Mouse (Mus musculus) heart, embryonic 14.5 days (tissue): ENCODE results near the gene Tgif2. TPM values are rescaled to one million over a fixed set of nuclear protein-coding genes. Genes with fewer than 3 reads are reported as not detected.
"Not testable (repeated sequence)": the region's sequence is repeated elsewhere in the genome, so short reads cannot be mapped to it uniquely, and the experiment has no call there.

ENCODE experiments used
- ATAC-seq: fragments of 200-750 bp; cut with Nextera tagmentation; 2 replicates; pipeline ENCODE4 v1.8.0; 2017; ENCODE audit warnings: low read depth, moderate TSS enrichment; ENCODE audit not compliant: insufficient number of reproducible peaks, insufficient read depth, low FRiP score
- H3K27ac ChIP-seq, 2 experiments: fragments of 200-500 bp in 1 of 2; fragments of 300-500 bp in 1 of 2; sonication (generic) in 1 of 2; replicated peaks in 1 of 2; 2 replicates each; pipeline ENCODE4 v1.5.1; 2012 to 2014; ENCODE audit warnings: low read depth in 2 of 2, low read length in 2 of 2, control low read depth in 1 of 2, mild to moderate bottlenecking in 1 of 2, mixed read lengths in 1 of 2; ENCODE audit not compliant: control insufficient read depth in 1 of 2, insufficient read depth in 1 of 2
- H3K27me3 ChIP-seq: fragments of 300-500 bp; sonication (generic); 2 replicates; pipeline ENCODE4 v1.6.1; 2014; ENCODE audit warnings: mild to moderate bottlenecking, low read length, control low read depth; ENCODE audit not compliant: control insufficient read depth, insufficient read depth
- H3K36me3 ChIP-seq: fragments of 300-500 bp; sonication (generic); 2 replicates; pipeline ENCODE4 v1.6.1; 2014; ENCODE audit warnings: mild to moderate bottlenecking, control low read depth, low read length, mixed read lengths; ENCODE audit not compliant: control insufficient read depth, insufficient read depth
- H3K4me1 ChIP-seq, 2 experiments: fragments of 200-500 bp in 1 of 2; fragments of 300-500 bp in 1 of 2; sonication (generic) in 1 of 2; 2 replicates each; pipeline ENCODE4 v1.6.1; 2012 to 2014; ENCODE audit warnings: low read length in 2 of 2, control low read depth in 1 of 2, mixed read lengths in 1 of 2; ENCODE audit not compliant: control insufficient read depth in 2 of 2, insufficient read depth in 2 of 2
- H3K4me2 ChIP-seq: fragments of 300-500 bp; sonication (generic); 2 replicates; pipeline ENCODE4 v1.6.1; 2014; ENCODE audit warnings: mild to moderate bottlenecking, low read length
- H3K4me3 ChIP-seq, 2 experiments: fragments of 200-500 bp in 1 of 2; fragments of 300-500 bp in 1 of 2; sonication (generic) in 1 of 2; 2 replicates each; pipeline ENCODE4 v1.5.1; 2012 to 2014; ENCODE audit warnings: low read length in 2 of 2, mild to moderate bottlenecking in 2 of 2, control low read depth in 1 of 2, low read depth in 1 of 2, moderate library complexity in 1 of 2; ENCODE audit not compliant: control insufficient read depth in 1 of 2, insufficient read depth in 1 of 2
- H3K9ac ChIP-seq: fragments of 300-500 bp; sonication (generic); 2 replicates; pipeline ENCODE4 v1.6.1; 2014; ENCODE audit warnings: mild to moderate bottlenecking, low read length
- H3K9me3 ChIP-seq: fragments of 300-500 bp; sonication (generic); 2 replicates; pipeline ENCODE4 v1.6.1; 2016; ENCODE audit warnings: low read length, control low read depth; ENCODE audit not compliant: control insufficient read depth
- WGBS: fragments of 180-500 bp; shearing (Covaris S2); extraction: QIAGEN DNeasy Blood & Tissue Kit; methylation state at CpG from one replicate; pipeline ENCODE4 v1.1.7; 2014; 5-methylcytosine and 5-hydroxymethylcytosine counted together
- polyA plus RNA-seq: library from polyadenylated mRNA; unstranded; fragments of >200 nt; fragmentation: Nextera tagmentation; extraction: Ambion mirVana; gene quantifications from 2 replicates; pipeline ENCODE4 v1.2.1, GENCODE M21; 2014

The Tgif2 gene
- polyA plus RNA-seq, 1 experiment from 2014 or later, result 36.2 TPM

DNA sequence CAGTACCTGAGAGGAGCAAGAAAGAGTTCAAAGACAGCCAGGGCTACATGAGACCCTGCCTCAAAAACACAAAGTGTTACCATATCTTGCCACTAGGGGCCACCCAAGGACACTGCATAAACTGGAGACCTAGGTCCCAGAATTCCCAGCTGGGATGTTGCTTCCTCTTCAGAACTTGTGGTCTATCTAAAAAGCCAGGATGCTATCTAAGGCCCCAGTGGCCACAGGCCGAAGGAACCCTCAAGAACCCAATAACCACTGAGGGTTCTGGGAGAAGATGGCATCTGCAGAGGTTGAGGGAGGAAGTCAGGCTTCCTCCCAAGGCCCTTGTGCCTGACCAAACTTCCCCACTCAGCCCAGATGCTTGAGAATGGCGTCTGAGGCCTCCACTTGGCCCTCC lies 30.2 kb upstream of the Tgif2 start:
- Histone ChIP-seq H3K9ac (no peak overlapping the region), H3K36me3 (no peaks in the 10 kb centered on the region), H3K27ac (no peak overlapping the region), H3K4me3 (no peak overlapping the region), H3K4me2 (no peak overlapping the region), H3K27me3 (no peaks in the 10 kb centered on the region), H3K9me3 (no peaks in the 10 kb centered on the region), H3K4me1 (peaks cover 2 to 12% of the 10 kb centered on the region in 2 experiments; a peak in 3 of 4 replicates)
- WGBS, result 39% methylated on average over 2 of the region's 2 CpGs
- no peak for ATAC-seq

- Histone ChIP-seq H3K9ac (no peak overlapping the region), H3K27me3 (no peaks in the 10 kb centered on the region), H3K4me1 (peaks cover 9 to 21% of the 10 kb centered on the region in 2 experiments), H3K36me3 (no peaks in the 10 kb centered on the region), H3K4me3 (no peak overlapping the region), H3K9me3 (no peaks in the 10 kb centered on the region), H3K27ac (no peak overlapping the region), H3K4me2 (no peak overlapping the region)
- ATAC-seq, result no peak
- WGBS, result 96% methylated on average over 10 of the region's 10 CpGs
These were observed 29.1 kb upstream of the Tgif2 start for GRCm38 (mm10) chr2:156810716-156811115.

DNA sequence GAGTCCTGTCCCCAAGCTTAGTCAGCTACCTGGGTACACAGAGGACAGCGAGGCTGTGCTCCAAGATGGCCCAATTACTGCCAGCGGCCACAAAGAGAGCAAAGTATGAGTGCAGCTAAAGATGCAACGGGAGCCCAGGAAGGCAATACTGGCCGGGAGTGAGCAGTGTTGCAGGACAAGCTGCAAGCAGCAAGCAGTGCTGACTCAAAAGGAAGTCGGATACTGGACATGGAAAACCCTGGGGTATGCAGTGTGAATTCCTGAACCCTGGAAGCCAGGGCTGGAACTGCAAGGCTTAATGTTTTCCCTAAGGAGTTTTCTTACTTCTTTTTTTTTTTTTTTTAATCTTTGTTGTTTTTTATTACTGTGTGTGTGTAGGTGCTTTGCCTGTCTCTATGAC lies 28.3 kb upstream of the Tgif2 start:
- 70% methylated on average over 5 of the region's 5 CpGs for WGBS
- Histone ChIP-seq H3K9ac (no peak overlapping the region), H3K36me3 (no peaks in the 10 kb centered on the region), H3K27ac (no peak overlapping the region), H3K4me1 (peaks cover 9 to 21% of the 10 kb centered on the region in 2 experiments), H3K9me3 (no peaks in the 10 kb centered on the region), H3K27me3 (no peaks in the 10 kb centered on the region), H3K4me2 (no peak overlapping the region), H3K4me3 (no peak overlapping the region)
- no peak for ATAC-seq

GRCm38 (mm10) chr2:156814344-156814801 lies 25.4 kb upstream of the Tgif2 start:
- H3K27me3 ChIP-seq, result no peaks in the 10 kb centered on the region
- H3K4me3 ChIP-seq, result no peak overlapping the region
- peak; percentile 78 for ATAC-seq
- peak overlapping the region; percentile 30; the same call in 1 of the 2 replicates for H3K9ac ChIP-seq
- H3K4me2 ChIP-seq, result no peak overlapping the region
- H3K27ac ChIP-seq, result peak overlapping the region; percentile 53 to 74
- WGBS, result 19% methylated on average over 8 of the region's 8 CpGs
- H3K4me1 ChIP-seq, result peaks cover 9 to 21% of the 10 kb centered on the region in 2 experiments
- H3K36me3 ChIP-seq, result no peaks in the 10 kb centered on the region
- no peaks in the 10 kb centered on the region for H3K9me3 ChIP-seq

DNA sequence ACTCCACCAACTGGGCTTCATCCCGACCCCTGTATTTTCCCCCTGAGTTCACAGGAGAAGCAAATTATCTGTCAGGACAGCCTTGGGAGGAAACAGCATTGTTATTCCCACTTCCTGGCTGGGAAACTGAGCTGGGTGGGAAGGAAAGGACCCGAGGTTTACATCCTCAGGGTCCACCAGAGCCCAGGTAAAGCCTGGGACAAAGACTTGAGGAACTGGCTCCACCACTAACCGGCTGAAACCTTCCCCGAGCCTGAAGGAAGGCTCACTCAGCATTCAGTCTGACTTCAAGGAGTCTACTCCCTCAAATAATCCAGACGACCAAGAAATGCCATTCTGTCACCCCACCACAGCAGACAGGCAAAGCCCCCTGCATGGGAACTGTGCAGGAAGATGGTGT lies 24.9 kb upstream of the Tgif2 start:
- Histone ChIP-seq H3K4me2 (no peak overlapping the region), H3K36me3 (no peaks in the 10 kb centered on the region), H3K4me3 (no peak overlapping the region), H3K9me3 (no peaks in the 10 kb centered on the region), H3K4me1 (peaks cover 9 to 19% of the 10 kb centered on the region in 2 experiments), H3K9ac (no peak overlapping the region), H3K27me3 (no peaks in the 10 kb centered on the region), H3K27ac (peak overlapping the region; percentile 53 to 74)
- WGBS, result 37% methylated on average over 5 of the region's 5 CpGs
- no peak for ATAC-seq

DNA sequence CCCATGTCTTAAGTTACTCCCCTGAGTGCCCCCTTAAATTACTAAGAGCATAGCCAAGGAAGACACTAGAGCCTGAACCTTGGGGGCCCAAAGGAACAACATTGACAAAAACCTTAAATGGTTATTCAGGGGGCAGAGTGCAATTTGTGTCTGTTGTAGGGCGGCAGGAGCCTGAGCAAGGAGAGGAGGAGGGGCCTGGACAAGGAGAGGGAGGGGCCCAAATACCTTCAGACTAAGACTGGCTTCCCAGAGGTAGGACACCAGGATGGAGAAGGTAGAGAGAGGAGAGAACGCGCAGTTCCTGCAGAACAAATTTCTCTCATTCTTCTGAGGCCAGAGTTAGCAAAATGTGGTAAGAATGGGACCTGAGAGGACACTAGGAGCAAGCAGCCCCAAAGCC lies 24.4 kb upstream of the Tgif2 start:
- H3K4me3 ChIP-seq, result no peak overlapping the region
- H3K27ac ChIP-seq, result peak overlapping the region in 1 of 2 experiments; percentile 53; a peak in 2 of 4 replicates
- H3K27me3 ChIP-seq, result no peaks in the 10 kb centered on the region
- 74% methylated on average over 3 of the region's 3 CpGs for WGBS
- no peaks in the 10 kb centered on the region for H3K9me3 ChIP-seq
- no peak overlapping the region for H3K4me2 ChIP-seq
- no peak for ATAC-seq
- H3K9ac ChIP-seq, result no peak overlapping the region
- peaks cover 9 to 19% of the 10 kb centered on the region in 2 experiments for H3K4me1 ChIP-seq
- no peaks in the 10 kb centered on the region for H3K36me3 ChIP-seq

GRCm38 (mm10) chr2:156816116-156816515 lies 23.7 kb upstream of the Tgif2 start:
- Histone ChIP-seq H3K27me3 (no peaks in the 10 kb centered on the region), H3K9ac (no peak overlapping the region), H3K36me3 (no peaks in the 10 kb centered on the region), H3K4me3 (no peak overlapping the region), H3K9me3 (no peaks in the 10 kb centered on the region), H3K4me1 (peaks cover 9 to 19% of the 10 kb centered on the region in 2 experiments), H3K27ac (no peak overlapping the region), H3K4me2 (no peak overlapping the region)
- 75% methylated on average over 1 of the region's 1 CpGs for WGBS
- ATAC-seq, result no peak

GRCm38 (mm10) chr2:156825128-156825527 lies 14.7 kb upstream of the Tgif2 start:
- H3K9ac ChIP-seq, ATAC-seq, H3K27me3 ChIP-seq, H3K4me2 ChIP-seq, H3K36me3 ChIP-seq, H3K4me3 ChIP-seq, H3K9me3 ChIP-seq, H3K27ac ChIP-seq, H3K4me1 ChIP-seq: not testable (repeated sequence)
- WGBS, result 82% methylated on average over 6 of the region's 6 CpGs
